Mouse (Mus musculus): ENCODE results near the gene Fam160a2. TPM values are rescaled to one million over a fixed set of nuclear protein-coding genes. Genes with fewer than 3 reads are reported as not detected.

Fam160a2 gene
- total RNA-seq (2023): 10 to 100 TPM; 59.4 TPM

DNA sequence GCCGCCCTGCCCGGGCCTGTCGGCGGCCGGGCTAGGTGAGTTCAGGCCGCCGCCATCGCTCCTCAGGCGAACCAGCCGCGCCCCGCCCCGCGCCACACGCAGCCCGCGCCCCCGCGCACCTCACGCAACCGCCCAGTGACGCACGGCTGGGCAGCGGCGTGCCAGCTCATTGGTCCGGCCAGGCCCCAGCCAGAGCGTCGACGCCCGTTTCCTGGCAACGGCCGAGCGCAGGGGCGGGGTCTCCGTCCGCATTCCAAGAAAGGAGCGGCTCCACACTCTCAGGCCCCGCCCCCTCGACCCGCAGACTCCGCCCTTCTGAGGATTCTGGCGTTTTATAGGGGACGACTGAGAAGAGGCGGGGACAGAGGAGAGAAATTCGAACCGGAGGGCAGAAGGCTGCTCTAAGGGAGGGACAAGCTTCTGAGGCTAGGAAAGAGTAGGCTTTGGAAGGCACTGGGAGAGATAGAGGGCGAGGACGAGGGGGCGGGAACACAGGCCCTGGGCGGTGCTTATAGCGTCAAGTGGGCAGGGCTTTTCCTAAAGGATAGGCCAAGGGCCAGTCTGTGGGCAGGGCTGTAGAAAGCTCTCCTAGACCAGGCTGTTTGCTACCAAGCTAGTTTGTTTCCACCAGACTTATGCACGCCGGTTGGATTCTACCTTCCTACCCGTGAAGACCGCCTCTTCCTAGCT, at the start of gene Fam160a2:
Gene Fam160a2, minus strand, starts transcription at position 120 of the 690 bp plus-strand sequence.

GRCm38 (mm10) chr7:105425424-105426043, 25.7 kb upstream of the Fam160a2 start, which contains the start of gene Cckbr:
Gene Cckbr, plus strand, starts transcription at chr7:105425731.

GRCm38 (mm10) chr7:105404268-105404667, 4.4 kb upstream of the Fam160a2 start, which contains the start of gene Cnga4:
Gene Cnga4, plus strand, starts transcription at chr7:105404568.

DNA sequence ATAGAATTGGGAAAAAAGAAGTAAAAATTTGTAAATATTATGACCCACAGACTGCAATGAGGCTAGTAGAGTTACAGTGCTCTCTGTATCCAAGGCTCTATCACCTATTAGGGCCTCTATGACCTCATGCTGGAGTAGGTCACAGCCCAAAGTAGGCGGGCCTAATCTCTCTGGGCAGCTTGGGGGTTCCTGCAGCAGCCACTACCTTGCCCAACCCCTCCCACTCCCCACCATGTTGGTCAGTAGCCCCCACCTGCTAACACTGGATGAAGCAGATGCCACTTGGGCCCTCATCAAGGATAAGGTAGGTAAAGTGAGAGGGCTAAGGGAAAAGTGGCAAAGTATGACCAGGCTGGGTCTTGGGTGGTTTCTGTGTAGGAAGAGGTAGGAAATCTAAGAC, 25.0 kb downstream of the Fam160a2 start, which contains the start of gene Gm5901:
Gene Gm5901, plus strand, starts transcription at position 173 of the 400 bp plus-strand sequence.

DNA sequence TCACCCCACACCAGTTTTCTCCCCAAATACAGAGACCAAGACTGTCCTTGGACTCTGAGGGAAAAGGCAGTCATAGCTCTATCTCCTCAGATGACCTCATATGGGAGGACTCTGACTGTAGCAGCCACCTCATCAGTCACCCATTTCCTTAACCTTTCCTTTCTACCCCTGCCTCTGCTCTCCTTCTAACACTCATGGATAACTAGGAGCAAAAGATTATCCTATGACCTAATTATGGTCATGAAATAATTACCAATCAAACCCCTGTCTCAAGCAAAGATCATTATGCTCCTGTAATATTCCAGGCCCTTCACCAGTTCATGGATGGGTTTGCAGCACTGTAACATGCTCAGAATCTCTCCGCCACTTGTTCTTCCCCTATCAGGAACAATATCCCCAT, 31.9 kb downstream of the Fam160a2 start, which contains the start of gene Olfr692:
Gene Olfr692, plus strand, starts transcription at position 301 of the 400 bp plus-strand sequence.

DNA sequence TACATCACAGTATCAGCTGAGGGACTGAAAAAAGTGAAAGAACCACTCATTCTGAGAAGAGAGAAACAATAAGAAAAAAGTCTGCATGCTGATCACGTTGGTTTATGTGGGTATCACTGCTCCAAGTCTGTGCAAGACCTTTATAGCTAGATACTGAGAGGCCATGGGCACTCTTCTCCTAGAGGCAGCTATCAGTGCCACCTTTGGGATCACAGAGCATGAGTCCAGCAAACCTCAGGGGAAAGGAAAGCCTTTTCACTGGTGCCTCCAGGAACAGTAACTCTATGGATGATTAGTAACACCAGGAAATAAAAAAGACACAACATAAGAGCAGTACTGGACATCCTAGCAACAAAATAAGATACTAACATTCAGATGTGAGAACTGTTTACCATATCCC, 57.7 kb downstream of the Fam160a2 start, which contains the start of gene Olfr691:
Gene Olfr691, minus strand, starts transcription at position 101 of the 400 bp plus-strand sequence.

DNA sequence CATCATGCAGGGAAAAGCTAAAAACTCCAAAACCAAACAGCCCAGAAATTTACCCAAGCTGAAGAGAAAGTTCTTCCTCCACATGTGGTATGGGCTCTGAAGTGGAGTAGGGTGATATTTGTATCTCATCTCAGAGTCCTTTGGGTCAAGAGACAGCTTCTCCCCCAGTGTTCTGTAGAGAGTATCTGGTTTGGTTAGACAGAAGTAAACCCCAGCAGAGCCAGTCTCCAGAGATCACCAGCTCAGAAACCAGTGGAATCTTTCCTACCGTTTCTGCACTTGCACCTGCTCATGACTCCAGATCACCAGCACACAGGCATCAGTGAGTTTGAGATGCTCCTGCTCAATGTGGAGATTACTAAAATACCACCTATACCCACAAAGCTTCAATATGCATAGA, 65.8 kb downstream of the Fam160a2 start, which contains the start of gene Olfr690:
Gene Olfr690, minus strand, starts transcription at position 101 of the 400 bp plus-strand sequence.

Other genes with a start within 250 kb of the Fam160a2 start
- gene Olfr684, start 236.4 kb downstream of the Fam160a2 start, total RNA-seq (2023): not detected
- not detected for gene Olfr685, start 214.0 kb downstream of the Fam160a2 start, total RNA-seq (2023)
- gene Olfr686, start 192.6 kb downstream of the Fam160a2 start, total RNA-seq (2023): not detected
- gene Olfr688, start 112.0 kb downstream of the Fam160a2 start, total RNA-seq (2023): not detected
- not detected for gene Olfr689, start 88.9 kb downstream of the Fam160a2 start, total RNA-seq (2023)
- not detected for gene Olfr690, start 66.0 kb downstream of the Fam160a2 start, total RNA-seq (2023)
- gene Olfr691, start 57.8 kb downstream of the Fam160a2 start, total RNA-seq (2023): not detected
- not detected for gene Olfr692, start 31.8 kb downstream of the Fam160a2 start, total RNA-seq (2023)
- not detected for gene Gm5901, start 25.0 kb downstream of the Fam160a2 start, total RNA-seq (2023)
- not detected for gene Cnga4, start 4.5 kb upstream of the Fam160a2 start, total RNA-seq (2023)
- not detected for gene Cckbr, start 25.7 kb upstream of the Fam160a2 start, total RNA-seq (2023)
- gene Cavin3, start 82.2 kb upstream of the Fam160a2 start, total RNA-seq (2023): not detected
- gene Smpd1, start 154.3 kb upstream of the Fam160a2 start, total RNA-seq (2023): 10 to 100 TPM; 26.7 to 29.7 TPM
- gene Apbb1, start 181.6 kb upstream of the Fam160a2 start, total RNA-seq (2023): 1 to 10 TPM; 1.8 to 3.5 TPM
- under 1 TPM in 1 of 2 experiments, not detected in 1; 0.68 TPM for gene Hpx, start 200.1 kb upstream of the Fam160a2 start, total RNA-seq (2023)
- 10 to 100 TPM; 18.9 to 26.6 TPM for gene Trim3, start 233.5 kb upstream of the Fam160a2 start, total RNA-seq (2023)
- 10 to 100 TPM; 59.1 to 76.5 TPM for gene Timm10b, start 240.0 kb upstream of the Fam160a2 start, total RNA-seq (2023)
- gene Arfip2, start 240.4 kb upstream of the Fam160a2 start, total RNA-seq (2023): 10 to 100 TPM; 28.0 to 31.3 TPM
- 10 to 100 TPM; 10.9 to 13.8 TPM for gene Gm45799, start 240.5 kb upstream of the Fam160a2 start, total RNA-seq (2023)